Mouse (Mus musculus): ENCODE data around the gene D430041D05Rik. TPM values are rescaled to one million over a fixed set of nuclear protein-coding genes. Genes with fewer than 3 reads are reported as not detected.
"Not testable (repeated sequence)": the region's sequence is repeated elsewhere in the genome, so short reads cannot be mapped to it uniquely, and the experiment has no call there.

The D430041D05Rik gene
- polyA plus RNA-seq, 1 experiment from 2014 or later, result 1.1 TPM

- DNase-seq (ENCODE audit: low spot score); H3K27ac ChIP-seq (replicated peaks; ENCODE audit: low read depth, low read length); H3K27me3 ChIP-seq (ENCODE audit: control insufficient read depth, insufficient read depth, low read length); H3K9me3 ChIP-seq (replicated peaks; ENCODE audit: control insufficient read depth, low read length); H3K4me2 ChIP-seq (ENCODE audit: low read depth, low read length); H3K9ac ChIP-seq (replicated peaks; ENCODE audit: low read length); H3K4me3 ChIP-seq (ENCODE audit: low read depth, low read length); ATAC-seq (replicated peaks; ENCODE audit: insufficient number of reproducible peaks, low FRiP score, low TSS enrichment, low read depth); H3K36me3 ChIP-seq (replicated peaks; ENCODE audit: control insufficient read depth, insufficient read depth, low read depth, low read length); H3K4me1 ChIP-seq (ENCODE audit: control insufficient read depth, insufficient read depth, low read length): not testable (repeated sequence)
- no CpG with 5 or more reads among the region's 1 CpGs for WGBS
Observed at GRCm38 (mm10) chr2:104111170-104111797, 299.5 kb downstream of the D430041D05Rik start.

GRCm38 (mm10) chr2:104110031-104110430 lies 300.8 kb downstream of the D430041D05Rik start:
- Histone ChIP-seq H3K4me2 (ENCODE audit: low read depth, low read length) (no peak overlapping the region), H3K9ac (replicated peaks; ENCODE audit: low read length) (no peak overlapping the region), H3K9me3 (replicated peaks; ENCODE audit: control insufficient read depth, low read length) (no peaks in the 10 kb centered on the region), H3K36me3 (replicated peaks; ENCODE audit: control insufficient read depth, insufficient read depth, low read depth, low read length) (no peaks in the 10 kb centered on the region), H3K4me1 (ENCODE audit: control insufficient read depth, insufficient read depth, low read length) (no peaks in the 10 kb centered on the region), H3K27me3 (ENCODE audit: control insufficient read depth, insufficient read depth, low read length) (no peaks in the 10 kb centered on the region), H3K27ac (replicated peaks; ENCODE audit: low read depth, low read length) (no peak overlapping the region), H3K4me3 (ENCODE audit: low read depth, low read length) (no peak overlapping the region)
- ATAC-seq (replicated peaks; ENCODE audit: insufficient number of reproducible peaks, low FRiP score, low TSS enrichment, low read depth), result no peak
- DNase-seq (ENCODE audit: low spot score), result no peak
- WGBS, result 89% methylated on average over 4 of the region's 4 CpGs

- Histone ChIP-seq H3K4me2 (ENCODE audit: low read depth, low read length) (no peak overlapping the region), H3K9ac (replicated peaks; ENCODE audit: low read length) (no peak overlapping the region), H3K27me3 (ENCODE audit: control insufficient read depth, insufficient read depth, low read length) (no peaks in the 10 kb centered on the region), H3K36me3 (replicated peaks; ENCODE audit: control insufficient read depth, insufficient read depth, low read depth, low read length) (no peaks in the 10 kb centered on the region), H3K4me3 (ENCODE audit: low read depth, low read length) (no peak overlapping the region), H3K4me1 (ENCODE audit: control insufficient read depth, insufficient read depth, low read length) (no peaks in the 10 kb centered on the region), H3K9me3 (replicated peaks; ENCODE audit: control insufficient read depth, low read length) (no peaks in the 10 kb centered on the region), H3K27ac (replicated peaks; ENCODE audit: low read depth, low read length) (no peak overlapping the region)
- no peak for DNase-seq (ENCODE audit: low spot score)
- ATAC-seq (replicated peaks; ENCODE audit: insufficient number of reproducible peaks, low FRiP score, low TSS enrichment, low read depth), result no peak
- WGBS, result 65% methylated on average over 2 of the region's 2 CpGs
Observed at GRCm38 (mm10) chr2:104109528-104109927, 301.3 kb downstream of the D430041D05Rik start.

- 93% methylated on average over 2 of the region's 2 CpGs for WGBS
- ATAC-seq (replicated peaks; ENCODE audit: insufficient number of reproducible peaks, low FRiP score, low TSS enrichment, low read depth); H3K36me3 ChIP-seq (replicated peaks; ENCODE audit: control insufficient read depth, insufficient read depth, low read depth, low read length); H3K4me2 ChIP-seq (ENCODE audit: low read depth, low read length); H3K4me1 ChIP-seq (ENCODE audit: control insufficient read depth, insufficient read depth, low read length); H3K27me3 ChIP-seq (ENCODE audit: control insufficient read depth, insufficient read depth, low read length); H3K4me3 ChIP-seq (ENCODE audit: low read depth, low read length); H3K9ac ChIP-seq (replicated peaks; ENCODE audit: low read length); DNase-seq (ENCODE audit: low spot score); H3K27ac ChIP-seq (replicated peaks; ENCODE audit: low read depth, low read length); H3K9me3 ChIP-seq (replicated peaks; ENCODE audit: control insufficient read depth, low read length): not testable (repeated sequence)
Observed at GRCm38 (mm10) chr2:104109021-104109420, 301.8 kb downstream of the D430041D05Rik start.

GRCm38 (mm10) chr2:104104800-104105199 lies 306.0 kb downstream of the D430041D05Rik start:
- Histone ChIP-seq H3K9ac (replicated peaks; ENCODE audit: low read length) (no peak overlapping the region), H3K36me3 (replicated peaks; ENCODE audit: control insufficient read depth, insufficient read depth, low read depth, low read length) (no peaks in the 10 kb centered on the region), H3K27ac (replicated peaks; ENCODE audit: low read depth, low read length) (no peak overlapping the region), H3K4me1 (ENCODE audit: control insufficient read depth, insufficient read depth, low read length) (no peaks in the 10 kb centered on the region), H3K4me2 (ENCODE audit: low read depth, low read length) (no peak overlapping the region), H3K4me3 (ENCODE audit: low read depth, low read length) (no peak overlapping the region), H3K9me3 (replicated peaks; ENCODE audit: control insufficient read depth, low read length) (no peaks in the 10 kb centered on the region), H3K27me3 (ENCODE audit: control insufficient read depth, insufficient read depth, low read length) (no peaks in the 10 kb centered on the region)
- DNase-seq (ENCODE audit: low spot score) (no peak), ATAC-seq (replicated peaks; ENCODE audit: insufficient number of reproducible peaks, low FRiP score, low TSS enrichment, low read depth) (no peak)
- 94% methylated on average over 6 of the region's 6 CpGs for WGBS

- no peak for DNase-seq (ENCODE audit: low spot score)
- no peak for ATAC-seq (replicated peaks; ENCODE audit: insufficient number of reproducible peaks, low FRiP score, low TSS enrichment, low read depth)
Observed at GRCm38 (mm10) chr2:104099946-104100345, 310.9 kb downstream of the D430041D05Rik start.

GRCm38 (mm10) chr2:104099231-104099585 lies 311.6 kb downstream of the D430041D05Rik start:
- Histone ChIP-seq H3K4me1 (ENCODE audit: control insufficient read depth, insufficient read depth, low read length) (no peaks in the 10 kb centered on the region), H3K4me2 (ENCODE audit: low read depth, low read length) (no peak overlapping the region), H3K9me3 (replicated peaks; ENCODE audit: control insufficient read depth, low read length) (no peaks in the 10 kb centered on the region), H3K36me3 (replicated peaks; ENCODE audit: control insufficient read depth, insufficient read depth, low read depth, low read length) (no peaks in the 10 kb centered on the region), H3K27me3 (ENCODE audit: control insufficient read depth, insufficient read depth, low read length) (no peaks in the 10 kb centered on the region), H3K9ac (replicated peaks; ENCODE audit: low read length) (no peak overlapping the region), H3K27ac (replicated peaks; ENCODE audit: low read depth, low read length) (no peak overlapping the region), H3K4me3 (ENCODE audit: low read depth, low read length) (no peak overlapping the region)
- ATAC-seq (replicated peaks; ENCODE audit: insufficient number of reproducible peaks, low FRiP score, low TSS enrichment, low read depth), result no peak
- 98% methylated on average over 2 of the region's 2 CpGs for WGBS
- no peak for DNase-seq (ENCODE audit: low spot score)

More at GRCm38 (mm10) chr2:104099946-104100345, 310.9 kb downstream of the D430041D05Rik start:
- WGBS, result 62% methylated on average over 1 of the region's 1 CpGs
- Histone ChIP-seq H3K36me3 (replicated peaks; ENCODE audit: control insufficient read depth, insufficient read depth, low read depth, low read length) (no peaks in the 10 kb centered on the region), H3K4me2 (ENCODE audit: low read depth, low read length) (no peak overlapping the region), H3K4me3 (ENCODE audit: low read depth, low read length) (no peak overlapping the region), H3K27me3 (ENCODE audit: control insufficient read depth, insufficient read depth, low read length) (no peaks in the 10 kb centered on the region), H3K9ac (replicated peaks; ENCODE audit: low read length) (no peak overlapping the region), H3K27ac (replicated peaks; ENCODE audit: low read depth, low read length) (no peak overlapping the region), H3K9me3 (replicated peaks; ENCODE audit: control insufficient read depth, low read length) (no peaks in the 10 kb centered on the region), H3K4me1 (ENCODE audit: control insufficient read depth, insufficient read depth, low read length) (no peaks in the 10 kb centered on the region)

- WGBS, result 44% methylated on average over 3 of the region's 3 CpGs
- Histone ChIP-seq H3K27ac (replicated peaks; ENCODE audit: low read depth, low read length) (no peak overlapping the region), H3K4me3 (ENCODE audit: low read depth, low read length) (no peak overlapping the region)
Observed at GRCm38 (mm10) chr2:104098529-104099230, 312.1 kb downstream of the D430041D05Rik start.

More at GRCm38 (mm10) chr2:104098529-104099230, 312.1 kb downstream of the D430041D05Rik start:
- H3K27me3 ChIP-seq (ENCODE audit: control insufficient read depth, insufficient read depth, low read length), result no peaks in the 10 kb centered on the region
- no peaks in the 10 kb centered on the region for H3K4me1 ChIP-seq (ENCODE audit: control insufficient read depth, insufficient read depth, low read length)
- H3K9ac ChIP-seq (replicated peaks; ENCODE audit: low read length), result no peak overlapping the region
- no peak overlapping the region for H3K4me2 ChIP-seq (ENCODE audit: low read depth, low read length)
- DNase-seq (ENCODE audit: low spot score) (no peak), ATAC-seq (replicated peaks; ENCODE audit: insufficient number of reproducible peaks, low FRiP score, low TSS enrichment, low read depth) (no peak)
- H3K36me3 ChIP-seq (replicated peaks; ENCODE audit: control insufficient read depth, insufficient read depth, low read depth, low read length), result no peaks in the 10 kb centered on the region
- H3K9me3 ChIP-seq (replicated peaks; ENCODE audit: control insufficient read depth, low read length), result no peaks in the 10 kb centered on the region
